Mouse (Mus musculus): Measurements from ENCODE around the gene Lrrc28.

DNA sequence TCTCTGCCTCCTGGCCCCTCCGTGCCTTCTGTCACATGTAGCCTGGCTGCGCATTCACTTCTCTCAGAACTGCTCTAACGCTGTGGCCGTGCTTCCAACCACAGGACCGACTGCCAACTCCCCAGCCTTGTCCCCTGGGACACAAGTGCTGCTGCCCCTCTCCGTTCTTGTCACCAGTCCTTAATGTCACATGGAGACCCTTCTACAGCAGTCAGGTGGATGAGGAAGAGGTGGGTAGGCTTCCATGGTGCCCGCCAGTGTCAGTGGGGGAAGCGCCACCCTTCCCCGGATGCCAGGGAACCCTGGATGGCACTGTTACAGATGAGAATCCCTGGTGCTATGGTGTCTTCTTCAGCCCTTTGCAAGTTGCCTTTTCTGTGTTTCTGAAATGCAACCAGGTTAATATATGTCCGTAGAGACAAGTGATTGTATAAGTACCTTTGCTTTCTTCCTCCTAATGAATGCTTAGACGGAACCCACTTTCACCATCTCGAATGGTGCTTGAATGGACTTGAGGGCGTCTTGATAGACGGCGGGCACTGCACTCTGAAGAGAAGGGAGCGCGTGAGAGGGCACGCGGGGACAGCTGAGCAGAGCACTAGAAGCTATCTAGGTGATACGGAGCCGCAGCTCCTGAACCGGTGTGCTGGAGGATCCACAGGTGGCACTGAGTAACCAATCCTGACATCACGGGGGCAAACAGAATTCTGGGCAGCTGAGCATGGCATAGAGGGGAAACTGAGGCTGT is 47.9 kb upstream of the Lrrc28 start:
- TF ChIP-seq CTCF (IDR thresholded peaks at IDR 0.05; ENCODE audit: borderline replicate concordance, insufficient read depth, low read depth, low read length), result no peak
- TF ChIP-seq POLR2A (IDR thresholded peaks at IDR 0.05; ENCODE audit: borderline replicate concordance, insufficient read depth, low read length), result no peak
